Mouse (Mus musculus): Measurements from ENCODE around the gene Usp21. TPM values are rescaled to one million over a fixed set of nuclear protein-coding genes. Genes with fewer than 3 reads are reported as not detected.

Gene Usp21
- polyA plus RNA-seq (2012; rRNA removed; ENCODE audit: low replicate concordance) = 53.9 and 55.7 TPM in 2 replicates

GRCm38 (mm10) chr1:171287136-171288081, at the start of gene Usp21:
Gene Usp21, minus strand, starts transcription at chr1:171287991.

GRCm38 (mm10) chr1:171328839-171329432, 41.1 kb upstream of the Usp21 start, which contains the start of gene Dedd:
Gene Dedd, plus strand, starts transcription at chr1:171329145.

GRCm38 (mm10) chr1:171294298-171295062, 6.7 kb upstream of the Usp21 start, which contains the start of gene Ufc1:
Gene Ufc1, minus strand, starts transcription at chr1:171295024.

DNA sequence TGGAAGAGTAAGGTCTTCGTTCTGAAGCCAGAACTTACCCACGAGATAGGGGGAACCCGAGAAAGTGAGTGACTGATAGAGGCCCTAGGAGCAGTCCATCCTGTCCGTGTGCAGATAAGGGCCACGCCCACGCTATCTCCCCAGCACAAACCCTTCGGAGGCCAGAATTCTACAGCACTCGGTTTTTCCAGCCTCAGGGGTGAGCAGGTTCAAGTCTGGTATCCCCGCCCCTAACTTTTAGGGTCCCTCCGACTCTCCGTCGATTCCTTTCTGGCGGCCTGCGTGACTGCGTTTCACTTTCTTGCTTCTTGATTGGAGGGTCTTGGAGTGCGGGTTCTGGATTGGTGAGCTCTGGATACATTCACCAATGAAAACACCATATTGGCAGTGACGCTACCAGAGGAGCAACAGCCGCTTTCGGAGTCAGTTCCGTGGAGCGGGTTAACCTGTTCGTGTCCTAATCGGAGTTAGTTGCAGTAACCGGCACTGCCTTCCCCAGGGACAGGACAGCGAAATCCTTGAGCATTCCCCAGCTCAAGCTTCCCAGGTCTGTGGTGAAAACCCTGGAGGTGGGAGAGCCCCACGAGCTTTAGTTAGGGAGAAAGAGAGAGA, 6.8 kb downstream of the Usp21 start, which contains the start of gene Ppox:
Ppox (minus strand) TSS at position 271 of the 612 bp plus-strand sequence.

GRCm38 (mm10) chr1:171269848-171270572, 17.8 kb downstream of the Usp21 start, which contains the start of gene B4galt3:
Gene B4galt3, plus strand, starts transcription at chr1:171270328.

DNA sequence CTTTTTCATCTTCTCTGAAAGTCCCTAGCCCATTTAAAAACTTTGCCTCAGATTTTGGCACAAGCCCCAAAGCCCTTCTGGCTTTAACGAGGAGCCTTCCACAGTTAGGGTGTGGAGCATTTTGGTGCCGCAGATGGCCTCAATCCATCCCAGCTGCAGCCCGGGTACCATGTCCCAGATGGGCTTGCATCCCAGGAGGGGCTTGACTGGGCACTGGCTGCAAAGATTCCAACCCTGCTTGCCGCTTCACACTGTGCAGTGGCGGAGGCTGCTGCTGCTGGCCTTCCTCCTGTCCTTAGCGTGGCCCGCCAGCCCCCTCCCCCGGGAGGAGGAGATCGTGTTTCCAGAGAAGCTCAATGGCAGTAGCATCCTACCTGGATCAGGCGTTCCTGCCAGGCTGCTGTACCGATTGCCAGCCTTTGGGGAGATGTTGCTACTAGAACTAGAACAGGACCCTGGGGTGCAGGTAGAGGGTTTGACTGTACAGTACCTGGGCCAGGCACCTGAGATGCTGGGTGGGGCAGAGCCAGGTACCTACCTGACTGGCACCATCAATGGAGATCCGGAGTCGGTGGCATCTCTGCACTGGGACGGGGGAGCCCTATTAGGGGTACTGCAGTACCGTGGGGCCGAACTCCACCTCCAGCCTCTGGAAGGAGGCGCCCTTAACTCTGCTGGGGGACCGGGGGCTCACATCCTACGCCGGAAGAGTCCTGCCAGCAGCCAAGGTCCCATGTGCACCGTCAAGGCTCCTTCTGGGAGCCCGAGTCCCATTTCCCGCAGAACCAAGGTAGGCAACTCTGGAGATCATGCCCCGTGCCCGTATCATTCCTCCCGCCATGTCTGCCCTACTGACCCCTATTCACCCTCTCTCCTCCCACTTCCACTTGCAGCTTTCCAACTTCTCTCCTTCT, 36.9 kb downstream of the Usp21 start, which contains the start of gene Ndufs2:
Ndufs2 (minus strand) TSS at position 709 of the 914 bp plus-strand sequence.

GRCm38 (mm10) chr1:171249913-171250600, 37.7 kb downstream of the Usp21 start, which contains the start of gene Adamts4:
Gene Adamts4, plus strand, starts transcription at chr1:171250421.

DNA sequence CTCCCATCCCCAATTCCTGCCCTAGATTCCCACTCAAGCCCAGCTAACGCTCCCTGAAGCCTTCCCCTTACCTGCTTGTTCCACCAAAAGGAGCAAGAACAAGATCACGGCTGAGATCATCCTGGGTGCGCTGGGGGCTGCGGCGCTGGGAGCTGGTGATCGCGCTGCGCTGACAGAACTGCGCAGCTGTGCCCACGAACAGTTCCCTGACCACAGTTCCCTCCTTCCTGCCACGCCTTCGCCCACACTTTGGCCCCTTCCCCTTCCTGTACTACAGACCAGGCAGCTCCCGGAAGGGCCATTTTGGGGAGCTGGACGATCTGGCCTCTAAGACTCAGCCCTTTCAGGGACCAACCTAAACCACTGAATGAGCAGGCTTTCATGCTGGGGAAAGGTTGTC, 53.7 kb downstream of the Usp21 start, which contains the start of gene Fcer1g:
Fcer1g (minus strand) TSS at position 240 of the 400 bp plus-strand sequence.

Other genes starting within 250 kb of the Usp21 start
- 22.5 and 52.0 TPM in 2 replicates for gene Fcgr3, start 223.1 kb downstream of the Usp21 start, polyA plus RNA-seq (2012; rRNA removed; ENCODE audit: low replicate concordance)
- 4.5 and 9.9 TPM in 2 replicates for gene Cfap126, start 174.1 kb downstream of the Usp21 start, polyA plus RNA-seq (2012; rRNA removed; ENCODE audit: low replicate concordance)
- gene Sdhc, start 137.4 kb downstream of the Usp21 start, polyA plus RNA-seq (2012; rRNA removed; ENCODE audit: low replicate concordance) = 220 and 421 TPM in 2 replicates
- 112 and 212 TPM in 2 replicates for gene Mpz, start 137.3 kb downstream of the Usp21 start, polyA plus RNA-seq (2012; rRNA removed; ENCODE audit: low replicate concordance)
- gene Pcp4l1, start 91.7 kb downstream of the Usp21 start, polyA plus RNA-seq (2012; rRNA removed; ENCODE audit: low replicate concordance) = 5.2 and 13.0 TPM in 2 replicates
- 0.30 TPM in 1 of 2 replicates, not detected in the other for gene Nr1i3, start 74.0 kb downstream of the Usp21 start, polyA plus RNA-seq (2012; rRNA removed; ENCODE audit: low replicate concordance)
- gene Tomm40l, start 65.5 kb downstream of the Usp21 start, polyA plus RNA-seq (2012; rRNA removed; ENCODE audit: low replicate concordance) = 37.7 and 47.3 TPM in 2 replicates
- 1.3 and 87.4 TPM in 2 replicates for gene Apoa2, start 62.9 kb downstream of the Usp21 start, polyA plus RNA-seq (2012; rRNA removed; ENCODE audit: low replicate concordance)
- 178 and 219 TPM in 2 replicates for gene Fcer1g, start 53.6 kb downstream of the Usp21 start, polyA plus RNA-seq (2012; rRNA removed; ENCODE audit: low replicate concordance)
- 4.9 and 7.1 TPM in 2 replicates for gene Adamts4, start 37.6 kb downstream of the Usp21 start, polyA plus RNA-seq (2012; rRNA removed; ENCODE audit: low replicate concordance)
- gene Ndufs2, start 36.6 kb downstream of the Usp21 start, polyA plus RNA-seq (2012; rRNA removed; ENCODE audit: low replicate concordance) = 124 and 262 TPM in 2 replicates
- gene B4galt3, start 17.7 kb downstream of the Usp21 start, polyA plus RNA-seq (2012; rRNA removed; ENCODE audit: low replicate concordance) = 67.0 and 79.3 TPM in 2 replicates
- gene Ppox, start 6.8 kb downstream of the Usp21 start, polyA plus RNA-seq (2012; rRNA removed; ENCODE audit: low replicate concordance) = 51.7 and 64.2 TPM in 2 replicates
- gene Ufc1, start 7.0 kb upstream of the Usp21 start, polyA plus RNA-seq (2012; rRNA removed; ENCODE audit: low replicate concordance) = 15.9 and 23.3 TPM in 2 replicates
- gene Dedd, start 41.2 kb upstream of the Usp21 start, polyA plus RNA-seq (2012; rRNA removed; ENCODE audit: low replicate concordance) = 33.8 and 37.4 TPM in 2 replicates
- gene Nit1, start 57.7 kb upstream of the Usp21 start, polyA plus RNA-seq (2012; rRNA removed; ENCODE audit: low replicate concordance) = 55.1 and 59.6 TPM in 2 replicates
- 4.9 and 12.0 TPM in 2 replicates for gene Pfdn2, start 57.7 kb upstream of the Usp21 start, polyA plus RNA-seq (2012; rRNA removed; ENCODE audit: low replicate concordance)
- gene Klhdc9, start 72.8 kb upstream of the Usp21 start, polyA plus RNA-seq (2012; rRNA removed; ENCODE audit: low replicate concordance) = 0.57 and 0.85 TPM in 2 replicates
- gene Nectin4, start 82.1 kb upstream of the Usp21 start, polyA plus RNA-seq (2012; rRNA removed; ENCODE audit: low replicate concordance) = 11.0 and 17.5 TPM in 2 replicates
- gene Arhgap30, start 101.0 kb upstream of the Usp21 start, polyA plus RNA-seq (2012; rRNA removed; ENCODE audit: low replicate concordance) = 25.7 and 38.8 TPM in 2 replicates
- gene Usf1, start 123.3 kb upstream of the Usp21 start, polyA plus RNA-seq (2012; rRNA removed; ENCODE audit: low replicate concordance) = 90.8 and 91.2 TPM in 2 replicates
- gene Tstd1, start 130.9 kb upstream of the Usp21 start, polyA plus RNA-seq (2012; rRNA removed; ENCODE audit: low replicate concordance) = 1.5 and 3.1 TPM in 2 replicates
- 34.4 and 58.0 TPM in 2 replicates for gene F11r, start 149.5 kb upstream of the Usp21 start, polyA plus RNA-seq (2012; rRNA removed; ENCODE audit: low replicate concordance)
- gene Alyref2, start 215.5 kb upstream of the Usp21 start, polyA plus RNA-seq (2012; rRNA removed; ENCODE audit: low replicate concordance) = 1.8 and 4.2 TPM in 2 replicates
- 0.27 TPM in 1 of 2 replicates, not detected in the other for gene Itln1, start 247.3 kb upstream of the Usp21 start, polyA plus RNA-seq (2012; rRNA removed; ENCODE audit: low replicate concordance)

All from mammary gland, adult 2 months (tissue).